8 mouse cellular contexts compared by ENCODE assay signal in genomic region chr3:57667054-57667723, GRCm38 (mm10). TPM values are rescaled to one million over a fixed set of nuclear protein-coding genes. Genes with fewer than 3 reads are reported as not detected.
DNase-seq lines count a peak whose midpoint lies in the region; ATAC-seq and TF ChIP-seq lines count a peak whose summit lies in the region.

No protein-coding gene starts in this region.

- no peaks in the 10 kb centered on the region for H3K36me3 ChIP-seq in hindbrain, embryonic 13.5 days
- no peaks in the 10 kb centered on the region for H3K36me3 ChIP-seq in lung, embryonic 15.5 days

- CTCF ChIA-PET in Patski (lab: Charles Lee), result interaction anchor here (0.6 to 4.3 kb wide), 34 partner anchors 10 to 497 kb away, joined by 3 to 35 read pairs (median 5); partner anchors contain the start of gene Rnf13

- H3K4me2 ChIP-seq in hindbrain, embryonic 13.5 days, result peak overlapping the region; percentile 47
- peak overlapping the region; percentile 44 for H3K4me2 ChIP-seq in lung, embryonic 15.5 days

- H3K9ac ChIP-seq in hindbrain, embryonic 13.5 days, result no peak overlapping the region
- H3K9ac ChIP-seq in lung, embryonic 15.5 days, result no peak overlapping the region

- no peaks in the 10 kb centered on the region for H3K9me3 ChIP-seq in hindbrain, embryonic 13.5 days
- no peaks in the 10 kb centered on the region for H3K9me3 ChIP-seq in lung, embryonic 15.5 days

- in situ Hi-C loops in Patski (cut with MboI; ENCODE audit: low pct_unique_long_range_greater_than_20kb), result loop anchor here (5.0 to 10.0 kb wide), 2 partner anchors 65 to 828 kb away; no protein-coding TSS in a partner anchor

- ATAC-seq in Patski, result peak; percentile 73
- peak; percentile 80 for ATAC-seq in hindbrain, embryonic 13.5 days (ENCODE audit: low FRiP score)
- peak; percentile 64; the same call in 1 of the 2 replicates for ATAC-seq in lung, embryonic 15.5 days (ENCODE audit: borderline replicate concordance, extremely low read depth, low FRiP score, low TSS enrichment)

- H3K4me1 ChIP-seq in hindbrain, embryonic 13.5 days (replicated peaks), result no peaks in the 10 kb centered on the region
- no peaks in the 10 kb centered on the region for H3K4me1 ChIP-seq in lung, embryonic 15.5 days

- TF ChIP-seq CTCF in Patski (IDR thresholded peaks at IDR 0.05), result peak; percentile 95

- 31% methylated on average over 14 of the region's 14 CpGs for WGBS in hindbrain, embryonic 13.5 days
- 27% methylated on average over 14 of the region's 14 CpGs for WGBS in lung, embryonic 15.5 days

- no peaks in the 10 kb centered on the region for H3K27me3 ChIP-seq in Patski
- H3K27me3 ChIP-seq in hindbrain, embryonic 13.5 days, result no peaks in the 10 kb centered on the region
- H3K27me3 ChIP-seq in lung, embryonic 15.5 days, result no peaks in the 10 kb centered on the region

- peak; percentile 75 for DNase-seq in Patski (ENCODE audit: low read depth, low spot score)
- peak; percentile 77 for DNase-seq in cerebellum, adult 18-20 months
- DNase-seq in forelimb bud, embryonic 11.5 days (ENCODE audit: low read depth, low spot score), result peak; percentile 85
- peak; percentile 85 for DNase-seq in layer of hippocampus, adult 9-11 months
- DNase-seq in ovary, postnatal 36 days (ENCODE audit: low spot score), result peak; percentile 32
- peak; percentile 71 for DNase-seq in thymus, postnatal 4 days

- POLR2A ChIA-PET in Patski (lab: Charles Lee), result interaction anchor here (0.6 kb wide), 1 partner anchor 8 kb away, joined by 3 read pairs; no protein-coding TSS in a partner anchor

- peak overlapping the region; percentile 44 for H3K27ac ChIP-seq in hindbrain, embryonic 13.5 days
- no peak overlapping the region for H3K27ac ChIP-seq in lung, embryonic 15.5 days

- peak overlapping the region; percentile 26 for H3K4me3 ChIP-seq in hindbrain, embryonic 13.5 days
- peak overlapping the region; percentile 27 for H3K4me3 ChIP-seq in lung, embryonic 15.5 days

RNA-seq across cellular contexts. Expression of gene Commd2, which starts 15.7 kb away (rescaled TPM):
- polyA plus RNA-seq in Patski (2021), result 67.2 TPM
- 77.0 and 82.4 TPM in 2 replicates for polyA plus RNA-seq in hindbrain, embryonic 13.5 days (2015; fragmentation: Nextera tagmentation; extraction: Ambion mirVana)
- polyA plus RNA-seq in lung, embryonic 15.5 days (2015; fragmentation: Nextera tagmentation; extraction: Ambion mirVana), result 88.7 and 94.3 TPM in 2 replicates

RNA-seq across cellular contexts. Expression of gene Ankub1, which starts 25.4 kb away (rescaled TPM):
- not detected for polyA plus RNA-seq in Patski (2021)
- 0.14 and 0.38 TPM in 2 replicates for polyA plus RNA-seq in hindbrain, embryonic 13.5 days (2015; fragmentation: Nextera tagmentation; extraction: Ambion mirVana)
- 0.16 and 0.19 TPM in 2 replicates for polyA plus RNA-seq in lung, embryonic 15.5 days (2015; fragmentation: Nextera tagmentation; extraction: Ambion mirVana)

Comparison
In these comparisons a context has a peak if more than half of its experiments do, and no peak if none do; other contexts are left out.
1. DNase-seq: peak in every context shown above with its lines; median percentile 85 in forelimb bud, embryonic 11.5 days; 85 in layer of hippocampus, adult 9-11 months; 77 in cerebellum, adult 18-20 months; 75 in Patski; 71 in thymus, postnatal 4 days; 32 in ovary, postnatal 36 days.